Mouse (Mus musculus): ENCODE results near the gene Gpr61.

Gene Gpr61

GRCm38 (mm10) chr3:108129804-108130203 is 24.9 kb downstream of the Gpr61 start:
- no peak for DNase-seq (ENCODE audit: low spot score)

- no peak for DNase-seq (ENCODE audit: low spot score)
These were observed 25.3 kb downstream of the Gpr61 start for GRCm38 (mm10) chr3:108129367-108129766.

GRCm38 (mm10) chr3:108128520-108128919 is 26.2 kb downstream of the Gpr61 start:
- DNase-seq (ENCODE audit: low spot score), result no peak

- no peak for DNase-seq (ENCODE audit: low spot score)
These were observed 28.4 kb downstream of the Gpr61 start for GRCm38 (mm10) chr3:108126327-108126726.

GRCm38 (mm10) chr3:108124131-108124530 is 30.6 kb downstream of the Gpr61 start:
- no peak for DNase-seq (ENCODE audit: low spot score)

GRCm38 (mm10) chr3:108123242-108123641 is 31.4 kb downstream of the Gpr61 start:
- no peak for DNase-seq (ENCODE audit: low spot score)

GRCm38 (mm10) chr3:108121101-108121500 is 33.6 kb downstream of the Gpr61 start:
- DNase-seq (ENCODE audit: low spot score), result no peak

GRCm38 (mm10) chr3:108117465-108117864 is 37.2 kb downstream of the Gpr61 start:
- no peak for DNase-seq (ENCODE audit: low spot score)

- DNase-seq (ENCODE audit: low spot score), result no peak
These were observed 40.9 kb downstream of the Gpr61 start for GRCm38 (mm10) chr3:108113591-108114289.

- DNase-seq (ENCODE audit: low spot score), result no peak
These were observed 42.0 kb downstream of the Gpr61 start for GRCm38 (mm10) chr3:108112666-108113065.

- DNase-seq (ENCODE audit: low spot score), result no peak
These were observed 42.4 kb downstream of the Gpr61 start for GRCm38 (mm10) chr3:108112246-108112645.

- DNase-seq (ENCODE audit: low spot score), result no peak
These were observed 43.4 kb downstream of the Gpr61 start for GRCm38 (mm10) chr3:108111320-108111719.

- DNase-seq (ENCODE audit: low spot score), result no peak
These were observed 49.4 kb downstream of the Gpr61 start for GRCm38 (mm10) chr3:108105281-108105680.

GRCm38 (mm10) chr3:108102075-108102474 is 52.6 kb downstream of the Gpr61 start:
- DNase-seq (ENCODE audit: low spot score), result no peak

- DNase-seq (ENCODE audit: low spot score), result no peak
These were observed 53.1 kb downstream of the Gpr61 start for GRCm38 (mm10) chr3:108101594-108101993.
